Mouse (Mus musculus): ENCODE results near the gene Scn4a. TPM values are rescaled to one million over a fixed set of nuclear protein-coding genes. Genes with fewer than 3 reads are reported as not detected.
"Not testable (repeated sequence)": the region's sequence is repeated elsewhere in the genome, so short reads cannot be mapped to it uniquely, and the experiment has no call there.

The Scn4a gene
- polyA plus RNA-seq (2015; fragmentation: Nextera tagmentation; extraction: Ambion mirVana) = 0.02 and 0.12 TPM in 2 replicates

DNA sequence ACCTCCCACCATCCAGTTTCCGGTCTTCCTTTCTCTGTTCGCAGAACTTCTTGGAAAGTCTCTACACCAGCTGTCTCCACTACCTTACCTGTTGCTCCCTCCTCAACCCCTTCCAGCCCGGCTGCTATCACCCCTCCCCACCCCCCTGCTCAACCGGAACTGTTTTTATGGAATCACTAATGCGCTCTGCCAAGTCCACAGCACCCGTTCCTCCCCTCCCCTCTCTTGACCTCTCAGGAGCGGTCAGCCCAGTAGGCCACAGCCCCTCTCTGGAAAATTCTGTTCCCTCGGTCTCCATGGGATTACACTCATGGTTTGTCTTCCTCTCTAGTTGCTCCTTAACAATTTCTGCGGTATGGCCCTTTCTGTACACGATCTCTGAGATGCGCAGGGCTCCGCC, at the start of gene Scn4a:
Gene Scn4a (minus strand): TSS at position 101 of the 400 bp plus-strand sequence.
- DNase-seq (ENCODE audit: low spot score) (no peak), ATAC-seq (ENCODE audit: low FRiP score, low TSS enrichment) (no peak)
- Histone ChIP-seq H3K9ac (ENCODE audit: low read length) (no peak within 1 kb of the TSS), H3K27ac (replicated peaks) (no peak within 1 kb of the TSS), H3K9me3 (ENCODE audit: control insufficient read depth, low read length) (no peaks in the 10 kb centered on the region), H3K36me3 (ENCODE audit: control insufficient read depth, insufficient read depth, low read length) (no peaks in the 10 kb centered on the region), H3K4me2 (replicated peaks; ENCODE audit: low read depth) (no peak within 1 kb of the TSS), H3K4me3 (ENCODE audit: low read depth, low read length) (no peak within 1 kb of the TSS), H3K4me1 (replicated peaks; ENCODE audit: control insufficient read depth, insufficient read depth) (no peaks in the 10 kb centered on the region), H3K27me3 (ENCODE audit: control insufficient read depth, insufficient read depth, low read length) (no peaks in the 10 kb centered on the region)
- no peak for TF ChIP-seq EP300 (optimal IDR thresholded peaks at IDR 0.05)
- TF ChIP-seq CTCF (IDR thresholded peaks at IDR 0.05; ENCODE audit: low read depth) = no peak
- WGBS = 82% methylated on average over 12 of the region's 12 CpGs

DNA sequence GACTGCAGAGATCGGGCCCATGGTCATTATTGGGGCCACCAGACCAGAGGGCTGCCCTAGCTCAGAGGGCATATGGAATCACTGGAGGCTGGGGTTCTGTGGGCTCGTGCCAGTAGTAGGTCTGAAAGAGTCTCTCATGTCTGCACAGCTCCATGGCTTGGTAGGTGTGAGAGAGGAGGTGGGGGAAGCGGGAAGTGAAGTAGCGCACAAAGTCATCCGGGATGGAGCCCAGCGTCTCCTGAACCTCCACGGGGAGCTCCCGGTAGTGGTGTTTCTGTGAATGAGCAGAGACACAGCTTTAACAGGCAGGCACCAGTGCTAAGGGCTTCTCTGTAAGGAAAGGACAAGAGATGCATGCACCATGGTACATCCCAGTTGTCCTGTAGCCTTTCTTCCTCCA, 45.4 kb upstream of the Scn4a start:
- no peak for TF ChIP-seq EP300 (optimal IDR thresholded peaks at IDR 0.05)
- no peak for TF ChIP-seq CTCF (IDR thresholded peaks at IDR 0.05; ENCODE audit: low read depth)
- Histone ChIP-seq H3K27me3 (ENCODE audit: control insufficient read depth, insufficient read depth, low read length) (no peaks in the 10 kb centered on the region), H3K36me3 (ENCODE audit: control insufficient read depth, insufficient read depth, low read length) (peaks cover 19% of the 10 kb centered on the region), H3K4me3 (ENCODE audit: low read depth, low read length) (no peak overlapping the region), H3K4me2 (replicated peaks; ENCODE audit: low read depth) (no peak overlapping the region), H3K4me1 (replicated peaks; ENCODE audit: control insufficient read depth, insufficient read depth) (no peaks in the 10 kb centered on the region), H3K9me3 (ENCODE audit: control insufficient read depth, low read length) (no peaks in the 10 kb centered on the region), H3K27ac (replicated peaks) (no peak overlapping the region), H3K9ac (ENCODE audit: low read length) (no peak overlapping the region)
- WGBS = 90% methylated on average over 8 of the region's 8 CpGs
- DNase-seq (ENCODE audit: low spot score) (no peak), ATAC-seq (ENCODE audit: low FRiP score, low TSS enrichment) (no peak)

DNA sequence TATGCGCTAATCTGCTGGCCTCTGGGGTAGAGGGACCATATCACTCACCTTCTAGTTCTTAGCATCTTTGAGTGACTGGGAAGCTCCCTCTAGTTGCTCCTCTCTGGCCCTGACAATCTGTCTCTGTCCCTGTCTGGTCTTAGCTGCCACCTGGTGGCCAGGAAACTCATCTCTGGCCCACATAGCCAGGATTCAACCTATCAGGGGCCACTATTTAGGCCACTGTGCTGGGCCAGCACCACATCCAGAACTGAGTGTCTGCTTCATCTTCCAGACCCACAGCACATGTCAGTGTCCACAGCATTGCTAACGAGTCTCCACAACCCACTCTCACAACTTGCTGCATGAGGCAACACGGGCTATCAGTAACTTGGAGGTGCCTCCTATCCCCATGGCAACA, 44.6 kb upstream of the Scn4a start:
- TF ChIP-seq CTCF (IDR thresholded peaks at IDR 0.05; ENCODE audit: low read depth) (peak; percentile 57), EP300 (optimal IDR thresholded peaks at IDR 0.05) (no peak)
- ATAC-seq (ENCODE audit: low FRiP score, low TSS enrichment) = no peak
- Histone ChIP-seq H3K27me3 (ENCODE audit: control insufficient read depth, insufficient read depth, low read length) (no peaks in the 10 kb centered on the region), H3K9me3 (ENCODE audit: control insufficient read depth, low read length) (no peaks in the 10 kb centered on the region), H3K4me2 (replicated peaks; ENCODE audit: low read depth) (no peak overlapping the region), H3K4me1 (replicated peaks; ENCODE audit: control insufficient read depth, insufficient read depth) (no peaks in the 10 kb centered on the region), H3K9ac (ENCODE audit: low read length) (no peak overlapping the region), H3K27ac (replicated peaks) (no peak overlapping the region), H3K36me3 (ENCODE audit: control insufficient read depth, insufficient read depth, low read length) (peaks cover 16% of the 10 kb centered on the region), H3K4me3 (ENCODE audit: low read depth, low read length) (no peak overlapping the region)
- DNase-seq (ENCODE audit: low spot score) = no peak
- WGBS = 85% methylated on average over 3 of the region's 3 CpGs

DNA sequence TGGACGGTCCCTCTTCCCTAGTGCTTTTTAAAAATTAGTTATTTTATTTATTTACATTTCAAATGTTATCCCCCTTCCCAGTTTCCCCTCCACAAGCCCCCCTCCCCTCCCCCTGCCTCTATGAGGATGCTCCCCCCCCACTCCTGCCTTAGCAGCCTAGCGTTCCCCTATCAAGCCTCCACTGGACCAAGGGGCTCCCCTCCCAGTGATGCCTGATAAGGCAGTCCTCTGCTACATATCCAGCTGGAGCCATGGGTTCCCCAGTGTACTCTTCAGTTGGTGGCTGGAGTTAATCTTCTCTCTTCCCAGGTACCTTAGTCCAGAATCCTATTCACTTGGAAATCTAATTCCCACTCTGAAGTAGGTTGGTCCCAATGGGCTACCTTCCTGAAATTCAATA, 41.0 kb upstream of the Scn4a start:
- not testable (repeated sequence) for H3K27me3 ChIP-seq (ENCODE audit: control insufficient read depth, insufficient read depth, low read length); H3K9ac ChIP-seq (ENCODE audit: low read length); ATAC-seq (ENCODE audit: low FRiP score, low TSS enrichment); H3K27ac ChIP-seq (replicated peaks); H3K4me1 ChIP-seq (replicated peaks; ENCODE audit: control insufficient read depth, insufficient read depth); H3K9me3 ChIP-seq (ENCODE audit: control insufficient read depth, low read length); DNase-seq (ENCODE audit: low spot score); H3K36me3 ChIP-seq (ENCODE audit: control insufficient read depth, insufficient read depth, low read length); H3K4me2 ChIP-seq (replicated peaks; ENCODE audit: low read depth); H3K4me3 ChIP-seq (ENCODE audit: low read depth, low read length)
- WGBS = 68% methylated on average over 2 of the region's 2 CpGs

DNA sequence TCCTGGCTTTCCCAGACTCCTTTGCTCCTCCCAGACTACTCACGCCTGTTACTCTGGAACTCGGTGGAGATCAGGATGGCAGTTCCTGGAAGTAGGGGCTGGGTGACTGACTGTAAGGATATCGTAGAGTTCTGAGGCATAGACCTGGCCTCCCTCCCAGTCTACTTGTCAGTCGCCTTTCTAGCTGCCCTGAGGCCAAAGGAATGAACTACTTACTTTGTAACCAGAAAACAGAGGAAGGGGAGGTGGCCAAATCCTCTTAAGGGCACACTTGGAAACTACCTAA, 40.2 kb upstream of the Scn4a start:
- H3K27me3 ChIP-seq (ENCODE audit: control insufficient read depth, insufficient read depth, low read length) = no peaks in the 10 kb centered on the region
- DNase-seq (ENCODE audit: low spot score) (no peak), ATAC-seq (ENCODE audit: low FRiP score, low TSS enrichment) (peak; percentile 13; the same call in 1 of the 2 replicates)
- no peaks in the 10 kb centered on the region; the same call in 1 of the 2 replicates for H3K4me1 ChIP-seq (replicated peaks; ENCODE audit: control insufficient read depth, insufficient read depth)
- no peaks in the 10 kb centered on the region; the same call in 1 of the 2 replicates for H3K36me3 ChIP-seq (ENCODE audit: control insufficient read depth, insufficient read depth, low read length)
- no peak overlapping the region for H3K4me2 ChIP-seq (replicated peaks; ENCODE audit: low read depth)
- no peak overlapping the region for H3K4me3 ChIP-seq (ENCODE audit: low read depth, low read length)
- no peak for TF ChIP-seq CTCF (IDR thresholded peaks at IDR 0.05; ENCODE audit: low read depth)
- no peak for TF ChIP-seq EP300 (optimal IDR thresholded peaks at IDR 0.05)
- no peak overlapping the region for H3K27ac ChIP-seq (replicated peaks)
- WGBS = 53% methylated on average over 4 of the region's 4 CpGs
- no peak overlapping the region for H3K9ac ChIP-seq (ENCODE audit: low read length)
- no peaks in the 10 kb centered on the region for H3K9me3 ChIP-seq (ENCODE audit: control insufficient read depth, low read length)

DNA sequence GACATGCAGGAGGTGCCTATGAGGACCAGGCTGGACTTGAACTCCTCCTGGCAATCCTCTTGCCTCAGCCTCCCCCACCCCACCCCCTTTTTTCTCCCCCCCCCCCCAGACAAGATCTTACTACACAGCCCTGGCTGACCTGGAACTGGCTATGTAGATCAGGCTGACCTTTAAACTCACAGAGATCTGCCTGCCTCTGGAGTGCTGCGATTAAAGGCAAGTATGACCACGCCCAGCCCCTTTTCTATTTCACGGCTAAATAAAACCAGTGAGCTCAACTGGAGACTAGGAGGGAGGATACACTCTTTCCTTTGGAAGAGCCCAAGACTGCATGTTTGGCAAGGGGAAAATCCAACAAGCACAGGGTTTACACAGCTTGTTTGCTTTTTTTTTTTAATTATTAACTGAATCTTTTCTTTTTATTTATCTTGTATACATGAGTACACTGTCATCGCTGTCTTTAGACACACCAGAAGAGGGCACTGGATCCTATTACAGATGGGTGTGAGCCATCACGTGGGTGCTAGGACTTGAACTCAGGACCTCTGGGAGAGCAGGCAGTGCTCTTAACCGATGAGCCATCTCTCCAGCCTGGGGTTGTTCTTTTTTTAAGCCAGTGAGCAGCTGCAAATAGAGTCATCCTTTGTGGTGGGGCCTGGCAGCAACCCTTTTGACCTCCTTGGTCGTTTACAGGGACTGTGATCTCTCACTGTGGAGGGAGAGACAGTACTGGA, 39.7 kb upstream of the Scn4a start:
- ATAC-seq (ENCODE audit: low FRiP score, low TSS enrichment) = no peak
- H3K27me3 ChIP-seq (ENCODE audit: control insufficient read depth, insufficient read depth, low read length) = no peaks in the 10 kb centered on the region
- 56% methylated on average over 7 of the region's 7 CpGs for WGBS
- H3K27ac ChIP-seq (replicated peaks) = no peak overlapping the region
- H3K4me2 ChIP-seq (replicated peaks; ENCODE audit: low read depth) = no peak overlapping the region
- H3K9me3 ChIP-seq (ENCODE audit: control insufficient read depth, low read length) = no peaks in the 10 kb centered on the region
- no peak for DNase-seq (ENCODE audit: low spot score)
- no peaks in the 10 kb centered on the region; the same call in 1 of the 2 replicates for H3K4me1 ChIP-seq (replicated peaks; ENCODE audit: control insufficient read depth, insufficient read depth)
- H3K4me3 ChIP-seq (ENCODE audit: low read depth, low read length) = no peak overlapping the region
- H3K36me3 ChIP-seq (ENCODE audit: control insufficient read depth, insufficient read depth, low read length) = no peaks in the 10 kb centered on the region; the same call in 1 of the 2 replicates
- TF ChIP-seq EP300 (optimal IDR thresholded peaks at IDR 0.05) (no peak), CTCF (IDR thresholded peaks at IDR 0.05; ENCODE audit: low read depth) (no peak)
- no peak overlapping the region for H3K9ac ChIP-seq (ENCODE audit: low read length)
